Comparison of ENCODE assay signal across 10 mouse cellular contexts in the genomic region with DNA sequence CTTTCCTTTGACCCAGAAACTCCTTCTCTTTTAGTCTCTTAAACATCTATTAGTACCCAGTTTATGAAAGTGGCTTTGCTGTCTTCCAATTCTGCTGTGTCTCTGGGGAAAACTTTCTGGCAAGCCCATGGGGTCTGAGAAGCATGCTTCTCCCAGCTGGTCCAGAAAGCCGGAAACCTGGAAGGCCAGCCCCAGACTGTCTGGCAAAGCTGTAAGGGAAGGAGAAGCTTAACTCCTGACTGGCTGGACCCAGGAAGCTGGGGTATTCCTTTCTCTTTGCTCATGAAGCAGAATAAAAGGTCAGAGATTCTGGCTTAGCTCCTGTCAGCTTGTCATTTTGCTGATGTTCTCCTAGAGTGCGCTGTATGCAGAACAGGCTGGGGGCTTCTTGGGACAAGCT.
A peak's percentile ranks its signal among the peaks of the same experiment; 100 is the strongest.
DNase-seq lines count a peak whose midpoint lies in the region; ATAC-seq and TF ChIP-seq lines count a peak whose summit lies in the region.
"Had no signal": no experiment of that assay in that cellular context is flagged by ENCODE, and none has a peak within 500 bp of the region (broad histone marks: within the 10 kb centered on the region; RNA-seq: fewer than 3 reads in every experiment).

No protein-coding gene starts in this region.

- H3K4me3 ChIP-seq in liver, embryonic 12.5 days: no peak overlapping the region
- no peak overlapping the region for H3K4me3 ChIP-seq in heart, adult 2 months
- no peak overlapping the region for H3K4me3 ChIP-seq in stomach, postnatal 0 days (ENCODE audit: low read depth, low read length)
- no peak overlapping the region for H3K4me3 ChIP-seq in thymus, adult 2 months (ENCODE audit: control insufficient read depth, insufficient read depth, low read length)
- H3K4me3 ChIP-seq: erythroblast, embryonic 14.5 days; myocyte had no signal

- intact Hi-C loops in heart, adult 2 months (cut with DNase I): loop anchor here (10.0 kb wide), 1 partner anchor 555 kb away; no protein-coding TSS in a partner anchor

- H3K9me3 ChIP-seq in liver, embryonic 12.5 days (replicated peaks): no peaks in the 10 kb centered on the region
- H3K9me3 ChIP-seq in stomach, postnatal 0 days (ENCODE audit: control insufficient read depth, low read length): no peaks in the 10 kb centered on the region

- H3K4me2 ChIP-seq in liver, embryonic 12.5 days: no peak overlapping the region
- no peak overlapping the region for H3K4me2 ChIP-seq in stomach, postnatal 0 days (replicated peaks; ENCODE audit: low read depth)

- no peaks in the 10 kb centered on the region for H3K79me2 ChIP-seq in heart, adult 2 months (replicated peaks; ENCODE audit: control insufficient read depth, insufficient read depth, low read length)

- no peak overlapping the region for H3K9ac ChIP-seq in liver, embryonic 12.5 days
- no peak overlapping the region for H3K9ac ChIP-seq in heart, adult 2 months (ENCODE audit: low read depth, low read length)
- no peak overlapping the region for H3K9ac ChIP-seq in stomach, postnatal 0 days (ENCODE audit: low read length)

- TF ChIP-seq POLR2A in heart, adult 2 months (IDR thresholded peaks at IDR 0.05; ENCODE audit: insufficient read depth, low read depth, low read length): no peak
- TF ChIP-seq POLR2A in thymus, adult 2 months (IDR thresholded peaks at IDR 0.05; ENCODE audit: control insufficient read depth, extremely low read depth, insufficient read depth, low read length, poor library complexity): no peak

- no peaks in the 10 kb centered on the region for H3K4me1 ChIP-seq in liver, embryonic 12.5 days
- peaks cover 8% of the 10 kb centered on the region for H3K4me1 ChIP-seq in heart, adult 2 months (ENCODE audit: control insufficient read depth, insufficient read depth, low read length)
- no peaks in the 10 kb centered on the region for H3K4me1 ChIP-seq in stomach, postnatal 0 days (replicated peaks; ENCODE audit: control insufficient read depth, insufficient read depth)
- no peaks in the 10 kb centered on the region for H3K4me1 ChIP-seq in thymus, adult 2 months (replicated peaks; ENCODE audit: control insufficient read depth, insufficient read depth, low read length)

- TF ChIP-seq CTCF in heart, adult 2 months (IDR thresholded peaks at IDR 0.05): no peak
- TF ChIP-seq CTCF in stomach, postnatal 0 days (IDR thresholded peaks at IDR 0.05; ENCODE audit: low read depth): no peak
- no peak for TF ChIP-seq CTCF in thymus, adult 2 months (IDR thresholded peaks at IDR 0.05; ENCODE audit: borderline replicate concordance, control insufficient read depth, extremely low read depth, insufficient read depth, low read length, poor library complexity)

- H3K36me3 ChIP-seq in liver, embryonic 12.5 days: no peaks in the 10 kb centered on the region
- no peaks in the 10 kb centered on the region for H3K36me3 ChIP-seq in heart, adult 2 months (ENCODE audit: control insufficient read depth, insufficient read depth, low read length)
- H3K36me3 ChIP-seq in stomach, postnatal 0 days (ENCODE audit: control insufficient read depth, insufficient read depth, low read length): no peaks in the 10 kb centered on the region
- H3K36me3 ChIP-seq in thymus, adult 2 months (ENCODE audit: control insufficient read depth, insufficient read depth, low read length): no peaks in the 10 kb centered on the region

- no peaks in the 10 kb centered on the region for H3K27me3 ChIP-seq in liver, embryonic 12.5 days (replicated peaks)
- no peaks in the 10 kb centered on the region for H3K27me3 ChIP-seq in heart, adult 2 months (ENCODE audit: control insufficient read depth, insufficient read depth, low read length)
- H3K27me3 ChIP-seq in stomach, postnatal 0 days (ENCODE audit: control insufficient read depth, insufficient read depth, low read length): no peaks in the 10 kb centered on the region
- no peaks in the 10 kb centered on the region for H3K27me3 ChIP-seq in thymus, adult 2 months (ENCODE audit: control insufficient read depth, insufficient read depth, low read length)

- no peak overlapping the region for H3K27ac ChIP-seq in liver, embryonic 12.5 days
- peak overlapping the region; percentile 44; the same call in 1 of the 2 replicates for H3K27ac ChIP-seq in heart, adult 2 months
- H3K27ac ChIP-seq in stomach, postnatal 0 days (replicated peaks): no peak overlapping the region
- H3K27ac ChIP-seq in thymus, adult 2 months (ENCODE audit: control insufficient read depth, insufficient read depth, low read length): no peak overlapping the region

- peak; percentile 4 for DNase-seq in liver
- peak; percentile 3 for DNase-seq in cerebellum, adult 11 months
- peak; percentile 71 to 86 for DNase-seq in heart, adult 2 months
- DNase-seq in kidney, postnatal 10 days: peak; percentile 84
- DNase-seq in stomach, postnatal 0 days (ENCODE audit: low spot score): peak; percentile 16
- DNase-seq in thymus, adult 2 months: no peak

- WGBS in liver, embryonic 12.5 days (ENCODE audit: insufficient replicate concordance): 62% methylated on average over 2 of the region's 2 CpGs
- WGBS in heart, adult 2 months: 25% methylated on average over 2 of the region's 2 CpGs
- 28% methylated on average over 2 of the region's 2 CpGs for WGBS in stomach, postnatal 0 days
- 92% methylated on average over 2 of the region's 2 CpGs for WGBS in thymus, adult 2 months

- 0 out of 2 replicates have a peak, but pooled peaks have one; percentile 38 for TF ChIP-seq EP300 in heart, adult 2 months (IDR thresholded peaks at IDR 0.05; ENCODE audit: insufficient read depth, low read depth, low read length)
- TF ChIP-seq EP300 in stomach, postnatal 0 days (optimal IDR thresholded peaks at IDR 0.05): no peak

- ATAC-seq in liver, embryonic 12.5 days: no peak
- no peak for ATAC-seq in stomach, postnatal 0 days (ENCODE audit: low FRiP score, low TSS enrichment)
- no peak for ATAC-seq in erythroblast, adult 5-6 weeks (replicated peaks; ENCODE audit: low FRiP score, poor library complexity, severe bottlenecking)
